Mouse (Mus musculus) liver, adult 2 months (tissue): ENCODE data around the gene Psmd14. TPM values are rescaled to one million over a fixed set of nuclear protein-coding genes. Genes with fewer than 3 reads are reported as not detected.
A peak's percentile ranks its signal among the peaks of the same experiment; 100 is the strongest.

Source experiments
- DNase-seq: peaks from one replicate; pipeline ENCODE4 v3.0.0-alpha.2; 2011; ENCODE audit warnings: low read depth, low spot score; ENCODE audit errors: extremely low read depth
- H3K27ac ChIP-seq: fragments of 200-500 bp; replicated peaks from 2 replicates; pipeline ENCODE4 v1.5.1; 2012; ENCODE audit warnings: low read depth, mild to moderate bottlenecking, control low read depth, inconsistent platforms, low read length; ENCODE audit not compliant: insufficient read depth
- H3K27me3 ChIP-seq: fragments of 200-500 bp; 2 replicates; pipeline ENCODE4 v1.6.1; 2012; ENCODE audit warnings: mild to moderate bottlenecking, moderate library complexity, low read length, inconsistent platforms; ENCODE audit not compliant: control insufficient read depth, insufficient read depth
- H3K36me3 ChIP-seq: fragments of 200-500 bp; 2 replicates; pipeline ENCODE4 v1.6.1; 2012; ENCODE audit warnings: low read length, inconsistent platforms; ENCODE audit not compliant: control insufficient read depth, insufficient read depth
- H3K4me1 ChIP-seq: fragments of 200-500 bp; 2 replicates; pipeline ENCODE4 v1.6.1; 2011; ENCODE audit warnings: low read length; ENCODE audit not compliant: control insufficient read depth, insufficient read depth
- H3K4me3 ChIP-seq: fragments of 200-500 bp; 2 replicates; pipeline ENCODE4 v1.5.1; 2011; ENCODE audit warnings: low read depth, mild to moderate bottlenecking, control low read depth, low read length, moderate library complexity; ENCODE audit not compliant: insufficient read depth
- H3K79me2 ChIP-seq: fragments of 200-500 bp; 2 replicates; pipeline ENCODE4 v1.6.1; 2012; ENCODE audit warnings: inconsistent platforms, mild to moderate bottlenecking, low read length, moderate library complexity; ENCODE audit not compliant: control insufficient read depth, insufficient read depth
- H3K9ac ChIP-seq: fragments of 200-500 bp; 2 replicates; pipeline ENCODE4 v1.6.1; 2012; ENCODE audit warnings: low read depth, mild to moderate bottlenecking, control low read depth, inconsistent platforms, low read length
- CTCF ChIP-seq: fragments of 200-500 bp; IDR thresholded peaks from 2 replicates; pipeline ENCODE4 v1.5.1; 2011; ENCODE audit warnings: low read depth, low read length, control low read depth
- POLR2A ChIP-seq: fragments of 200-500 bp; IDR thresholded peaks from 2 replicates; pipeline ENCODE4 v1.6.1; 2011; ENCODE audit warnings: low read length, control low read depth; ENCODE audit not compliant: insufficient read depth; ENCODE audit errors: extremely low read depth
- WGBS: fragments of 180-500 bp; shearing (Covaris S2); methylation state at CpG from one replicate; pipeline ENCODE4 v1.1.7; 2018; 5-methylcytosine and 5-hydroxymethylcytosine counted together
- polyA plus RNA-seq: library from polyadenylated mRNA; depleted of rRNA; stranded (reverse); fragments of >200 nt; gene quantifications from 2 replicates; pipeline ENCODE4 v1.2.3, GENCODE M21; 2012
- total RNA-seq: library from RNA; depleted of rRNA; stranded (reverse); fragments of >200 nt; gene quantifications from 2 replicates; pipeline ENCODE4 v1.2.3, GENCODE M21; 2014

Psmd14 gene
- total and polyA plus RNA-seq, 2 experiments, result 11.4 to 65.1 TPM

DNA sequence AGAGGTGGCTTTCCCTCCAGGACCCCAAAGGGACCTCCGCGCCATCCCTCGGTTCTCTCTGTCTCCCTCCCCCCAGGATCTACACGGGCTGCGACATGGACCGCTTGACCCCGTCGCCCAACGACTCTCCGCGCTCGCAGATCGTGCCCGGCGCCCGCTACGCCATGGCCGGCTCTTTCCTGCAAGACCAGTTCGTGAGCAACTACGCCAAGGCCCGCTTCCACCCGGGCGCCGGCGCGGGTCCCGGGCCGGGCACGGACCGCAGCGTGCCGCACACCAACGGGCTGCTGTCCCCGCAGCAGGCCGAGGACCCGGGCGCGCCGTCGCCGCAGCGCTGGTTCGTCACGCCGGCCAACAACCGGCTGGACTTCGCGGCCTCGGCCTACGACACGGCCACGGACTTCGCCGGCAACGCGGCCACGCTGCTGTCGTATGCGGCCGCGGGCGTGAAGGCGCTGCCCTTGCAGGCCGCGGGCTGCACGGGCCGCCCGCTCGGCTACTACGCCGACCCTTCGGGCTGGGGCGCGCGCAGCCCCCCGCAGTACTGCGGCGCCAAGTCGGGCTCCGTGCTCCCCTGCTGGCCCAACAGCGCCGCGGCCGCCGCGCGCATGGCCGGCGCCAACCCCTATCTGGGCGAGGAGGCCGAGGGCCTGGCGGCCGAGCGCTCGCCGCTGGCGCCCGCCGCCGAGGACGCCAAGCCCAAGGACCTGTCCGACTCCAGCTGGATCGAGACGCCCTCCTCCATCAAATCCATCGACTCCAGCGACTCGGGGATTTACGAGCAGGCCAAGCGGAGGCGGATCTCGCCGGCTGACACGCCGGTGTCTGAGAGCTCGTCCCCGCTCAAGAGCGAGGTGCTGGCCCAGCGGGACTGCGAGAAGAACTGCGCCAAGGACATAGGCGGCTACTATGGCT, 100.3 kb downstream of the Psmd14 start:
- no peaks in the 10 kb centered on the region for H3K36me3 ChIP-seq
- H3K79me2 ChIP-seq, result no peaks in the 10 kb centered on the region
- 0 out of 2 replicates have a peak, but pooled peaks have one; percentile 4 for TF ChIP-seq CTCF
- no peak for TF ChIP-seq POLR2A
- H3K4me3 ChIP-seq, result peak overlapping the region; percentile 55; the same call in 1 of the 2 replicates
- peaks cover 44% of the 10 kb centered on the region for H3K27me3 ChIP-seq
- no peak for DNase-seq
- peak overlapping the region; percentile 41; the same call in 1 of the 2 replicates for H3K9ac ChIP-seq
- H3K27ac ChIP-seq, result no peak overlapping the region
- H3K4me1 ChIP-seq, result no peaks in the 10 kb centered on the region; the same call in 1 of the 2 replicates
- 2% methylated on average over 121 of the region's 121 CpGs for WGBS

DNA sequence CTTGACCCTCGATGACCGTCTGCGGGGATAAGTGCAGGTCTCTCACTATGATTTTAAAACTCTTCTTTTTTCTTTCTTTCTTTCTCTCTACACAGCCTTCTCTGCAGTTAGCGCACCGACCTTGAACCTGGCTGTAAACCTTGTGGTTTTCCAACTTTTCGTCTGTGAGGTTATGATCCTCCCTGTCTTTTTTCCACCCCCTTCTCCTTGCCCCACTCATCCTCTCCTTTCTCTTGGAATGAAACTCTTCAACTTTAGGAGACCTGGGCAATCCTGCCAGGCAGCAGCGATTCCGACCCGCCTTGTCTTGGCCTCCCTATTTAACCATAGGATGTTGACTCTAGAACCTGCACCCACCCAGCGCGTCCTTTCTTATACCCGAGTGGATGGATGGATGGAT, 101.0 kb downstream of the Psmd14 start:
- no peak for TF ChIP-seq POLR2A
- no peak for TF ChIP-seq CTCF
- no peaks in the 10 kb centered on the region for H3K36me3 ChIP-seq
- no peak overlapping the region for H3K4me3 ChIP-seq
- no peaks in the 10 kb centered on the region for H3K79me2 ChIP-seq
- 8% methylated on average over 12 of the region's 12 CpGs for WGBS
- no peak overlapping the region for H3K9ac ChIP-seq
- no peak for DNase-seq
- no peak overlapping the region for H3K27ac ChIP-seq
- no peaks in the 10 kb centered on the region; the same call in 1 of the 2 replicates for H3K4me1 ChIP-seq
- H3K27me3 ChIP-seq, result peaks cover 40% of the 10 kb centered on the region

DNA sequence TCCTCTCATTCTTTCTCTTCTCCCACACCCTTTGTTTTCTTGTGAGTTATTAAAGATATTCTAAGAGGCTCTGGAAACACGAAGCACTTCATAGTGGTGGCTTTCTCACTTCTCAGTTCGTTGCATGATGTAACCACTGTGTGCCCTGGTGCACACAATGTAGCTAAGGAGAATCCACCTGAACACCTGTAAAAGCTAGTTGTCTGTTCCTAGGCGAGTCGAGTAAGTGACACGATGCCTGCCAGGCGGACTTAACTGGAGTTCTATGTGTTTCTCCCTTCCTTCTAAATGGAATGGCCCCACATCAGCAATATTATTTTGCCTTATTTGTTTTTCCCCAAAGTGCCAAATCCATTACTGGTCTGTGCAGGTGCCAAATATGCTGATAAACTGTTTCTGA, 101.6 kb downstream of the Psmd14 start:
- WGBS, result 17% methylated on average over 6 of the region's 6 CpGs
- peaks cover 40% of the 10 kb centered on the region for H3K27me3 ChIP-seq

DNA sequence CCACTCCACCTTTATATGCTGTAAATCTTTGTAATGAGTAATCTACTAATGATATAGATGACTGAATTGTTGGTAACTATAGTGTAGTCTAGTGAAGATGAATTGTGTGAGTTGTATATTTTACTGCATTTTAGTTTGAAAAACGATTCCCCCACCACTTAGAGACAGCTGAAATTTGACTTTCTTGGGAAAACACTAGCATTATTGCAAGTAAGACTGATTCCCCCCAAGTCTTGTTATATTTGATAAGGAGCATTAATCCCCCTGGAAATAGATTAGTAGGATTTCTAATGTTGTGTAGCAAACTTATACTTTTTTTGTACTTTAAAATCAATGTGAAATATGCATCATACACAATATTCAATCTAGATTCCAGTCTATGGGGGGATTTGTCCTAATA, 102.0 kb downstream of the Psmd14 start:
- 20% methylated on average over 1 of the region's 1 CpGs for WGBS
- no peaks in the 10 kb centered on the region for H3K79me2 ChIP-seq

More for the DNA sequence above, 101.6 kb downstream of the Psmd14 start:
- DNase-seq, result no peak
- no peak for TF ChIP-seq CTCF
- no peak for TF ChIP-seq POLR2A
- Histone ChIP-seq H3K27ac (no peak overlapping the region), H3K9ac (no peak overlapping the region), H3K36me3 (no peaks in the 10 kb centered on the region), H3K4me1 (no peaks in the 10 kb centered on the region; the same call in 1 of the 2 replicates), H3K4me3 (no peak overlapping the region), H3K79me2 (no peaks in the 10 kb centered on the region)

DNA sequence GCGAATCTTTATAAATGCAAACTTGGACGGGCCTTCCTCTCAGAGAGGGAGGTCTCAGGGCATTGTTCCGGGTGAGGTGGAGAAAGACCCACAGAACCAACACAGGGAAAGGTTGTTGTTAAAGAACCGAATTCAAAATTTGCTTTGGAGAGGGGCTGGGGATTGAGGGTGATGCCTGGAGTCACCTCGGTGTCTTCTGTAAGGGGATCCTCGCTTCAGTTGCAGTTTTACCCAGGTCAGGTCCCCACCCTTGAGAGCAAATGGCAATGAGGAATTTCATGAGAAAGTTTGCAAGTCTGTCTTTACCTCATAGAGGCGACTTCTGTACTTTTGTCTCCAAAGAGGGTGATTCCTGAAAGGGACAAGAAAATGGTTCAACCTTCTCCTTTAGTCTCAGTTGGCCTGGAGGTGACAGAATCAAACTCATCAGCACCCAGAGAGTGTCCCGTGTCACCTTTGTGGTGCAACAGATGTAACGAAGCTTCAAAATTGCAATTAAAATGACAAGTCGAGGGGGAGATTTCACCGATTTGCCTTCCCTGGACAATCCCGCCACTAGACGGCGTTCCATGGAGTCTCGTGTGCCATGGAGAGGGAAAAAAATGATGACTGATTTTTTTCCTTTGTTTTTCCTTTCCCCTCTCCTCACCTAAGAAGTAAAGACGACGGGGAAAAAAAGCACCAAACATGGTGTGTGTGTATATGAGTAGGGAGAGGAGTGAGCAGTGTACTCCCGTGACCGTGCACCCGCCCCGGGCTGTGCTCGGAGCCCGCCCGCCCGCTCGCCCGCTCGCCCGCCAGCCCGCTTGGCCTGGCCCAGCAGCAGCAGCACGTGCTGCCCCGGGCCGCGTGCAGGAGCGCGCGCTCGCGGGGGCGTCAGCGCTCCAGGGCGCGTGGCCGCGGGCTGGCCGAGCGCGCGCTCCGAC, 103.3 kb downstream of the Psmd14 start:
- Histone ChIP-seq H3K27ac (no peak overlapping the region), H3K4me3 (peak overlapping the region; percentile 21; the same call in 1 of the 2 replicates), H3K36me3 (no peaks in the 10 kb centered on the region), H3K79me2 (no peaks in the 10 kb centered on the region), H3K9ac (no peak overlapping the region), H3K27me3 (peaks cover 37% of the 10 kb centered on the region), H3K4me1 (no peaks in the 10 kb centered on the region; the same call in 1 of the 2 replicates)
- TF ChIP-seq CTCF (peak; percentile 34; the same call in 1 of the 2 replicates), POLR2A (no peak)
- WGBS, result 7% methylated on average over 42 of the region's 50 CpGs
- DNase-seq, result no peak

More for the DNA sequence above, 102.0 kb downstream of the Psmd14 start:
- TF ChIP-seq CTCF (no peak), POLR2A (no peak)
- Histone ChIP-seq H3K9ac (no peak overlapping the region), H3K27me3 (peaks cover 40% of the 10 kb centered on the region), H3K4me1 (no peaks in the 10 kb centered on the region; the same call in 1 of the 2 replicates), H3K36me3 (no peaks in the 10 kb centered on the region), H3K4me3 (no peak overlapping the region), H3K27ac (no peak overlapping the region)
- no peak for DNase-seq
